In genomic region chr2:147012141-147012622, GRCm38 (mm10) we compare ENCODE assay signal across 8 mouse cellular contexts. TPM values are rescaled to one million over a fixed set of nuclear protein-coding genes. Genes with fewer than 3 reads are reported as not detected.
DNase-seq lines count a peak whose midpoint lies in the region; ATAC-seq and TF ChIP-seq lines count a peak whose summit lies in the region.

No protein-coding gene starts in this region.

- TF ChIP-seq CTCF in liver, adult 2 months (IDR thresholded peaks at IDR 0.05; ENCODE audit: low read depth, low read length): no peak
- TF ChIP-seq CTCF in bone marrow macrophage, adult 2 months (IDR thresholded peaks at IDR 0.05; ENCODE audit: low read depth, low read length): no peak

- H3K27ac ChIP-seq in liver, adult 2 months (replicated peaks; ENCODE audit: insufficient read depth, low read depth, low read length): peak overlapping the region; percentile 66
- peak overlapping the region; percentile 100 for H3K27ac ChIP-seq in bone marrow macrophage, adult 2 months (ENCODE audit: insufficient read depth, low read depth, low read length)
- H3K27ac ChIP-seq in forebrain, embryonic 16.5 days (ENCODE audit: low read length): peak overlapping the region; percentile 99
- peak overlapping the region; percentile 99 for H3K27ac ChIP-seq in limb, embryonic 13.5 days

- 12% methylated on average over 7 of the region's 7 CpGs for WGBS in liver, adult 2 months
- WGBS in forebrain, embryonic 16.5 days: 48% methylated on average over 7 of the region's 7 CpGs
- 30% methylated on average over 7 of the region's 7 CpGs for WGBS in limb, embryonic 13.5 days

- ATAC-seq in forebrain, embryonic 16.5 days: peak; percentile 0; the same call in 1 of the 2 replicates
- no peak for ATAC-seq in limb, embryonic 13.5 days (ENCODE audit: low FRiP score, low read depth)
- 0 out of 2 replicates have a peak, but pooled peaks have one; percentile 0 for ATAC-seq in neutrophil, adult 5-6 weeks (ENCODE audit: extremely low read depth, insufficient number of reproducible peaks, low FRiP score, poor library complexity, severe bottlenecking)

- peaks cover 10% of the 10 kb centered on the region for H3K4me1 ChIP-seq in liver, adult 2 months (ENCODE audit: control insufficient read depth, insufficient read depth, low read length)
- H3K4me1 ChIP-seq in bone marrow macrophage, adult 2 months (ENCODE audit: control insufficient read depth, insufficient read depth, low read length): peaks cover 25% of the 10 kb centered on the region
- peaks cover 21% of the 10 kb centered on the region for H3K4me1 ChIP-seq in forebrain, embryonic 16.5 days (replicated peaks; ENCODE audit: control insufficient read depth, insufficient read depth, low read length)
- H3K4me1 ChIP-seq in limb, embryonic 13.5 days: peaks cover 18% of the 10 kb centered on the region

- no peak for TF ChIP-seq POLR2A in liver, adult 2 months (IDR thresholded peaks at IDR 0.05; ENCODE audit: extremely low read depth, insufficient read depth, low read length)
- TF ChIP-seq POLR2A in bone marrow macrophage, adult 2 months (IDR thresholded peaks at IDR 0.05; ENCODE audit: borderline replicate concordance, low read depth, low read length): no peak

- peak overlapping the region; percentile 63 for H3K9ac ChIP-seq in liver, adult 2 months (ENCODE audit: low read depth, low read length)
- peak overlapping the region; percentile 89 for H3K9ac ChIP-seq in forebrain, embryonic 16.5 days (replicated peaks; ENCODE audit: low read depth, low read length)
- H3K9ac ChIP-seq in limb, embryonic 13.5 days: peak overlapping the region; percentile 91

- H3K79me2 ChIP-seq in liver, adult 2 months (ENCODE audit: control insufficient read depth, insufficient read depth, low read length): peaks cover 10% of the 10 kb centered on the region; the same call in 1 of the 2 replicates

- H3K4me3 ChIP-seq in liver, adult 2 months (ENCODE audit: insufficient read depth, low read depth, low read length): peak overlapping the region; percentile 85
- peak overlapping the region; percentile 99 for H3K4me3 ChIP-seq in bone marrow macrophage, adult 2 months (ENCODE audit: insufficient read depth, low read length)
- H3K4me3 ChIP-seq in forebrain, embryonic 16.5 days (replicated peaks; ENCODE audit: low read length): peak overlapping the region; percentile 98
- peak overlapping the region; percentile 90 for H3K4me3 ChIP-seq in limb, embryonic 13.5 days

- no peaks in the 10 kb centered on the region for H3K9me3 ChIP-seq in forebrain, embryonic 16.5 days (ENCODE audit: control insufficient read depth, low read length)
- no peaks in the 10 kb centered on the region for H3K9me3 ChIP-seq in limb, embryonic 13.5 days

- H3K36me3 ChIP-seq in liver, adult 2 months (ENCODE audit: control insufficient read depth, insufficient read depth, low read length): no peaks in the 10 kb centered on the region
- H3K36me3 ChIP-seq in forebrain, embryonic 16.5 days (ENCODE audit: control insufficient read depth, insufficient read depth): no peaks in the 10 kb centered on the region
- peaks cover 8% of the 10 kb centered on the region; the same call in 1 of the 2 replicates for H3K36me3 ChIP-seq in limb, embryonic 13.5 days

- DNase-seq in liver, adult 2 months (ENCODE audit: extremely low read depth, low read depth, low spot score): no peak
- DNase-seq in liver: no peak
- no peak for DNase-seq in right cerebral cortex, postnatal 14 days
- DNase-seq in urinary bladder, postnatal 4 days (ENCODE audit: low spot score in 2 of 2): no peak

- H3K4me2 ChIP-seq in forebrain, embryonic 16.5 days (ENCODE audit: low read length): peak overlapping the region; percentile 83
- peak overlapping the region; percentile 72 for H3K4me2 ChIP-seq in limb, embryonic 13.5 days (replicated peaks)

- H3K27me3 ChIP-seq in liver, adult 2 months (ENCODE audit: control insufficient read depth, insufficient read depth, low read length): no peaks in the 10 kb centered on the region
- H3K27me3 ChIP-seq in forebrain, embryonic 16.5 days (replicated peaks; ENCODE audit: control insufficient read depth, insufficient read depth, low read length): no peaks in the 10 kb centered on the region
- H3K27me3 ChIP-seq in limb, embryonic 13.5 days: no peaks in the 10 kb centered on the region

RNA-seq across cellular contexts. Expression of gene Xrn2, which starts 0.6 kb away (rescaled TPM):
- total RNA-seq in liver, adult 2 months (2014; rRNA removed): 35.8 and 57.9 TPM in 2 replicates
- 13.5 and 14.5 TPM in 2 replicates for polyA plus RNA-seq in liver, adult 2 months (2012; rRNA removed)
- 73.7 and 78.8 TPM in 2 replicates for polyA plus RNA-seq in bone marrow macrophage, adult 2 months (2012; ENCODE audit: insufficient read depth, insufficient read length, missing spikeins)
- polyA plus RNA-seq in forebrain, embryonic 16.5 days (2015; fragmentation: Nextera tagmentation; extraction: Ambion mirVana): 97.3 and 102 TPM in 2 replicates
- polyA plus RNA-seq in limb, embryonic 13.5 days (2015; fragmentation: Nextera tagmentation; extraction: Ambion mirVana): 85.0 and 87.5 TPM in 2 replicates
- total RNA-seq in neutrophil, adult 5-6 weeks (2017): 235 and 242 TPM in 2 replicates
